Mouse (Mus musculus) urinary bladder, postnatal 10 days (tissue): ENCODE measurements around the gene Rhox4a.
"Not testable (repeated sequence)": the region's sequence is repeated elsewhere in the genome, so short reads cannot be mapped to it uniquely, and the experiment has no call there.

Experiments used
- DNase-seq: peaks from one replicate; pipeline ENCODE4 v3.0.0; 2022; ENCODE audit warnings: low spot score

Rhox4a gene

GRCm38 (mm10) chrX:37265038-37265437, at the start of gene Rhox4a:
TSS of gene Rhox4a (plus strand) at chrX:37265338.
- DNase-seq: not testable (repeated sequence)

- not testable (repeated sequence) for DNase-seq
Observed at GRCm38 (mm10) chrX:37222158-37222557, 43.0 kb upstream of the Rhox4a start, which contains the start of gene Rhox1. TSS of gene Rhox1 (minus strand) at chrX:37222258.

GRCm38 (mm10) chrX:37244676-37245075, 20.5 kb upstream of the Rhox4a start, which contains the start of gene Rhox2a:
TSS of gene Rhox2a (plus strand) at chrX:37244976.
- DNase-seq: not testable (repeated sequence)

- not testable (repeated sequence) for DNase-seq
Observed at GRCm38 (mm10) chrX:37249619-37250018, 15.5 kb upstream of the Rhox4a start, which contains the start of gene Rhox3a. TSS of gene Rhox3a (plus strand) at chrX:37249919.
